Mouse (Mus musculus): ENCODE measurements around the gene Uevld. TPM values are rescaled to one million over a fixed set of nuclear protein-coding genes. Genes with fewer than 3 reads are reported as not detected.
A peak's percentile ranks its signal among the peaks of the same experiment; 100 is the strongest.

Uevld gene
- polyA plus RNA-seq, 1 experiment from 2014 or later: 11.4 TPM

DNA sequence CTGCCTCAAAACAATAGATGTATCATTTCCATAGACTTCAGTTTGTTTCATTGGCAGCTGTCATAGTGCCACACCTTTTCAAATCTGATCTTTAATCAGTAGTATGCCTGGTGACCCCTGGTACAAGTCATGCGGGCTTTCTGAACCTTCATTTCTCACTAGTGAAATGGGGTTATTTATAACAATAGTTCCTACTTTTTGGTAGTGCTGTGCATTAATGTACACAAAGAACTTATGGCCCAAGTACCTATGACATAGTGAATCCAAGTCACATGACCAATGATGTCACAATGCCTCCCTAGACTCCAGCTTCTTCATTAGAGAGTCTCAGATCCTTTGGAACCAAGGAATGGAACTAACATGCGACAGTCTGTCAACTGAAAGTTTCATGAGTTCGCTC lies 25.0 kb upstream of the Uevld start, which contains the start of gene Gm9999:
Gene Gm9999 (plus strand): TSS at position 301 of the 400 bp plus-strand sequence.
- 93% methylated on average over 3 of the region's 3 CpGs for WGBS
- H3K4me3 ChIP-seq (ENCODE audit: low read depth, low read length): no peak within 1 kb of the TSS
- no peak for ATAC-seq (ENCODE audit: insufficient read depth, low FRiP score, low TSS enrichment)
- no peak within 1 kb of the TSS for H3K27ac ChIP-seq (ENCODE audit: low read depth, low read length)
- no peaks in the 10 kb centered on the region for H3K27me3 ChIP-seq (ENCODE audit: control insufficient read depth, insufficient read depth, low read length)
- H3K9me3 ChIP-seq (ENCODE audit: control insufficient read depth, low read length): no peaks in the 10 kb centered on the region
- no peak within 1 kb of the TSS for H3K4me2 ChIP-seq (ENCODE audit: low read depth)
- H3K4me1 ChIP-seq (ENCODE audit: control insufficient read depth, insufficient read depth, low read length): no peaks in the 10 kb centered on the region
- H3K9ac ChIP-seq (ENCODE audit: low read length): no peak within 1 kb of the TSS
- H3K36me3 ChIP-seq (ENCODE audit: control insufficient read depth, insufficient read depth, low read length): no peaks in the 10 kb centered on the region
- DNase-seq (ENCODE audit: low spot score): no peak

DNA sequence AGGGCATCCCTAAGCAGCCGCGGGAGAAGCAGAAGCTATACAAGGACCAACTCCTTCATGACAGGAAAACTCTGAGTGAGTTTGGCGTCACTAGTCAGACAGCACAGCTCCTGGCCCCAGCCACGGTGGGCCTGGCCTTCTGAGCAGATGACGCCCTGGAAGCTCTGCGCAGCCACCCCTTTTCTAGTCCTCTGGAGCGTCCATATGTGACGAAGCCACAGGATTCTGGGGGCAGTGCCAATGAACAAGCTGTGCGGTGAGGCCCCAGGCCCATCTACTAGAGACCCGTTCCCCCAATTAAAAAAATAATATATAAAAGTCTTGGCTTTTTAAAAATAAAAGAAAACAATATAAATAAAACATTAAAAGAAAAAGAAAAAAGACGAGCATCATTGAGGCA lies 17.1 kb upstream of the Uevld start:
- no peak for DNase-seq (ENCODE audit: low spot score)
- 90% methylated on average over 11 of the region's 11 CpGs for WGBS
- no peaks in the 10 kb centered on the region for H3K4me1 ChIP-seq (ENCODE audit: control insufficient read depth, insufficient read depth, low read length)

DNA sequence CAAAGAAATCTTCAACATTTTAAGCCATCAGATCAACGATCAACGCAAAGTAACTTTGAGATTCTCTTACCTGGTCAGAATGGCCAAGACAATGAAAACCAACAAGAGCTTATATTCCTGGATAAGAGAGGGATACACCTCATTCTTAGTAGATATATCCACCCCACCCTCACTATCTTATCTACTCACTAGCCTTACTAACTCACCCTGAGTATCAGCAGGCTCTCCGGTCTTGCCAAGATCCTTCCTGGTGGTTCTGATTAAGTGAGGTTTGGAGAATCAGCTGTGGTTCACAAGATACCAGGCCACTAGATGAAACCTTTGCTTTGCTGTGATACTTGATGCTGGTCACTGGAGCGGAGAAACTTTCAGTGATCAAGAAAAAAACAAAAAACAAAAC lies 16.3 kb upstream of the Uevld start:
- no peak for ATAC-seq (ENCODE audit: insufficient read depth, low FRiP score, low TSS enrichment)
- no peaks in the 10 kb centered on the region for H3K36me3 ChIP-seq (ENCODE audit: control insufficient read depth, insufficient read depth, low read length)
- WGBS: 97% methylated on average over 4 of the region's 4 CpGs

More for the DNA sequence above, 17.1 kb upstream of the Uevld start:
- H3K4me3 ChIP-seq (ENCODE audit: low read depth, low read length): no peak overlapping the region
- no peaks in the 10 kb centered on the region for H3K27me3 ChIP-seq (ENCODE audit: control insufficient read depth, insufficient read depth, low read length)
- no peaks in the 10 kb centered on the region for H3K9me3 ChIP-seq (ENCODE audit: control insufficient read depth, low read length)
- no peak overlapping the region for H3K4me2 ChIP-seq (ENCODE audit: low read depth)
- no peak overlapping the region for H3K9ac ChIP-seq (ENCODE audit: low read length)
- no peaks in the 10 kb centered on the region for H3K36me3 ChIP-seq (ENCODE audit: control insufficient read depth, insufficient read depth, low read length)
- ATAC-seq (ENCODE audit: insufficient read depth, low FRiP score, low TSS enrichment): no peak
- H3K27ac ChIP-seq (ENCODE audit: low read depth, low read length): no peak overlapping the region

DNA sequence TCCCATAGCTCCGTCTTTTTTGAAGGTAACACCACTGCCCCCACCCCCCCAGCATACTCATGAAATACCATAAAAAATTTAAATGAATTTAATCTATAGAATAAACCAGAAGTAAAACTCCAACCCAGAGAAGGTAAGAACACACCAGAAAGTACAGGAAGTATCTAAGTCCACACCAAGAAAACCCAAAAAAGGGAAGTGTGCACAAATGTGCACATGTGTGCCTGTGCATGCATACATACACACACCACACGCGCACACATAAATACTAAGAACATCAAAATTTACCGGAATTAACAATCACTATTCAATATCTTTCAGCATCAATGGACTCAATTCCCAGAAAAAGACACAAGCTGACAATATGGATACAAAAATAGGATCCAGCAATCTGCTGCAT lies 11.6 kb upstream of the Uevld start:
- H3K9me3 ChIP-seq (ENCODE audit: control insufficient read depth, low read length): no peaks in the 10 kb centered on the region
- 86% methylated on average over 4 of the region's 4 CpGs for WGBS
- no peak for DNase-seq (ENCODE audit: low spot score)
- no peak overlapping the region for H3K9ac ChIP-seq (ENCODE audit: low read length)
- no peak overlapping the region for H3K4me2 ChIP-seq (ENCODE audit: low read depth)
- no peaks in the 10 kb centered on the region for H3K4me1 ChIP-seq (ENCODE audit: control insufficient read depth, insufficient read depth, low read length)
- H3K4me3 ChIP-seq (ENCODE audit: low read depth, low read length): no peak overlapping the region
- no peak overlapping the region for H3K27ac ChIP-seq (ENCODE audit: low read depth, low read length)
- no peak for ATAC-seq (ENCODE audit: insufficient read depth, low FRiP score, low TSS enrichment)
- H3K36me3 ChIP-seq (ENCODE audit: control insufficient read depth, insufficient read depth, low read length): no peaks in the 10 kb centered on the region
- H3K27me3 ChIP-seq (ENCODE audit: control insufficient read depth, insufficient read depth, low read length): no peaks in the 10 kb centered on the region

More for the DNA sequence above, 16.3 kb upstream of the Uevld start:
- Histone ChIP-seq H3K4me2 (ENCODE audit: low read depth) (no peak overlapping the region), H3K4me3 (ENCODE audit: low read depth, low read length) (no peak overlapping the region), H3K9me3 (ENCODE audit: control insufficient read depth, low read length) (no peaks in the 10 kb centered on the region), H3K27ac (ENCODE audit: low read depth, low read length) (no peak overlapping the region), H3K4me1 (ENCODE audit: control insufficient read depth, insufficient read depth, low read length) (no peaks in the 10 kb centered on the region), H3K9ac (ENCODE audit: low read length) (no peak overlapping the region), H3K27me3 (ENCODE audit: control insufficient read depth, insufficient read depth, low read length) (no peaks in the 10 kb centered on the region)
- no peak for DNase-seq (ENCODE audit: low spot score)

DNA sequence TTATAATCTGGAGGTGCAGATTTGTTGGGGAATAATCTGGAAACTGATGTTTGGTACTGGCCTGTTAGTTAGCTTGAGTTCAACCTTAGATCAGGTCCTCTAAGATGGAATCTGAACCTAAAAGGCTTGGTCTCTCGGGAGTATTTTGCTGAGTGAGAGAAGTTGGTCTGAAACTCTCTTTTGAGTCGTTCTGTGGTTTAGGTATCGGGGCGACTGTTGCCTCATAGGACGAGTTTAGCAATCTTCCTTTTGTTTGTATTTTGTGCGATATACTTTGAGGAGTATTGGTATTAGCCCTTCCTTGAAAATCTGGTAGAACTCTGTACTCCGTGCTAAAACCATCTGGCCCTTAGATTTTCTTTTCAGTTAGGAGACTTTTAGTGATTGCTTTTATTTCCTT lies 5.7 kb upstream of the Uevld start:
- Histone ChIP-seq H3K4me1 (ENCODE audit: control insufficient read depth, insufficient read depth, low read length) (no peaks in the 10 kb centered on the region), H3K9me3 (ENCODE audit: control insufficient read depth, low read length) (no peaks in the 10 kb centered on the region), H3K9ac (ENCODE audit: low read length) (no peak overlapping the region), H3K36me3 (ENCODE audit: control insufficient read depth, insufficient read depth, low read length) (no peaks in the 10 kb centered on the region), H3K4me2 (ENCODE audit: low read depth) (no peak overlapping the region), H3K27me3 (ENCODE audit: control insufficient read depth, insufficient read depth, low read length) (no peaks in the 10 kb centered on the region), H3K4me3 (ENCODE audit: low read depth, low read length) (no peak overlapping the region), H3K27ac (ENCODE audit: low read depth, low read length) (no peak overlapping the region)
- WGBS: 92% methylated on average over 7 of the region's 7 CpGs
- ATAC-seq (ENCODE audit: insufficient read depth, low FRiP score, low TSS enrichment) (no peak), DNase-seq (ENCODE audit: low spot score) (no peak)

DNA sequence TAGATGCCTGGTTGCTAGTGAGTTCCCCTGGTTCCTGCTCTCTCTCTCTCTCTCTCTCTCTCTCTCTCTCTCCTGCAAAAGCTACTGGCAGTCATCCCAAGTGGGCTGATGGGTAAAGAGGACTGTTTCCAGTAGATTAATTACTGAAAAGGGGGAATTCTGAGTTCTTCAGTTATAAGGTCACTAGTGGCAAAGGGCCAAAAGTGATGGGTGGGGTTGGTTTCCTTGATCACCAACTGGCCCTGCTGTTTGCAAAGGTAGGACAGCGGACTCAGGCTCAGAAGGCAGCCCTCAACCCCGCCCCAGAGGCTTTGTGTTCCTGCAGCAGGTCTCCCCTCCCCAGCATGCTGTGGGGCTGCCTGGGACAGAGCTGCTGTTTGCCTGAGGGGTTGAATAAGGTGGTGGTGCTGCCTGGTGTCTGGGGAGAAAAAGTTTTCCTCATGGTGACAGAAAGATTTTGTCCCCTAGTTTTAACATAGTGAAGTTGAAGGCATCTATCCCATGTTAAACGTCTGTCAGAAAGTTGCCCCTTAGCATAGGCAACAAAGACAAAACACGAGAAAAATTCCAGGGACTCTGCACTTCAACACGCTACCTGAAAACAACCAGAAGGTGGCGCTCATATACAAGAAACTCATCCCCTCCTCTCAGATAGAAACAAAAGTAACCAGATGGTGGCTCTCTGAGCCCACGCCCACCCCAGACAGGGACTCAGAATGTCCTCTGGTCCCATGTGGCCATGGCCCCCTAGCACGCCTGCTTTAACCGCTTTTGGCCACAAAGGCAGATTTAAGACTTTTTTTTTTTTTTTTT lies 4.7 kb upstream of the Uevld start:
- Histone ChIP-seq H3K4me3 (ENCODE audit: low read depth, low read length) (no peak overlapping the region), H3K27me3 (ENCODE audit: control insufficient read depth, insufficient read depth, low read length) (no peaks in the 10 kb centered on the region), H3K4me2 (ENCODE audit: low read depth) (no peak overlapping the region), H3K36me3 (ENCODE audit: control insufficient read depth, insufficient read depth, low read length) (no peaks in the 10 kb centered on the region), H3K9me3 (ENCODE audit: control insufficient read depth, low read length) (no peaks in the 10 kb centered on the region), H3K27ac (ENCODE audit: low read depth, low read length) (no peak overlapping the region), H3K9ac (ENCODE audit: low read length) (no peak overlapping the region), H3K4me1 (ENCODE audit: control insufficient read depth, insufficient read depth, low read length) (no peaks in the 10 kb centered on the region)
- peak; percentile 84 for DNase-seq (ENCODE audit: low spot score)
- ATAC-seq (ENCODE audit: insufficient read depth, low FRiP score, low TSS enrichment): peak; percentile 78
- 2% methylated on average over 9 of the region's 9 CpGs for WGBS

DNA sequence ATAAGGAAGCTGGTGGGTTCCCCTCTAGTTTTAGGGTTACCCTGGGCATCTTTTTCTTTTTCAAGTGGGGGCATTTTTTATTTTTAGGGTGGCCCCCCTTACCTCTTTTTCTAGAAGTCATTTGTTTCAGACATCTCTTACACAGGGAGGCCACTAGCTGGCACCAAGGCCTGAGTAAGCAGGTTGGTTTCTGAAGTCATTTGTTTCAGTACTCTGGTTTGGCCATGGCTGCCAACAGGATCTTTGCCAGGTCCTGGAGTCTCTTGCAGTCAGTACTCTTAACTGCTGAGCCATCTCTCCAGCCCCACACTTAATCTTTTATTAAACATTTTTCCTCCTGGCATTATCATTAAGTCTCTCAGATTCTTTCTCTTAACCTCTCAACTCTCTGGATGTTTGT lies 3.8 kb upstream of the Uevld start:
- H3K4me2 ChIP-seq (ENCODE audit: low read depth): no peak overlapping the region
- no peak overlapping the region for H3K4me3 ChIP-seq (ENCODE audit: low read depth, low read length)
- no peak overlapping the region for H3K27ac ChIP-seq (ENCODE audit: low read depth, low read length)
- H3K9me3 ChIP-seq (ENCODE audit: control insufficient read depth, low read length): no peaks in the 10 kb centered on the region
- no peaks in the 10 kb centered on the region for H3K36me3 ChIP-seq (ENCODE audit: control insufficient read depth, insufficient read depth, low read length)
- no peak overlapping the region for H3K9ac ChIP-seq (ENCODE audit: low read length)
- ATAC-seq (ENCODE audit: insufficient read depth, low FRiP score, low TSS enrichment) (no peak), DNase-seq (ENCODE audit: low spot score) (no peak)
- no peaks in the 10 kb centered on the region for H3K27me3 ChIP-seq (ENCODE audit: control insufficient read depth, insufficient read depth, low read length)
- H3K4me1 ChIP-seq (ENCODE audit: control insufficient read depth, insufficient read depth, low read length): peaks cover 6% of the 10 kb centered on the region; the same call in 1 of the 2 replicates

DNA sequence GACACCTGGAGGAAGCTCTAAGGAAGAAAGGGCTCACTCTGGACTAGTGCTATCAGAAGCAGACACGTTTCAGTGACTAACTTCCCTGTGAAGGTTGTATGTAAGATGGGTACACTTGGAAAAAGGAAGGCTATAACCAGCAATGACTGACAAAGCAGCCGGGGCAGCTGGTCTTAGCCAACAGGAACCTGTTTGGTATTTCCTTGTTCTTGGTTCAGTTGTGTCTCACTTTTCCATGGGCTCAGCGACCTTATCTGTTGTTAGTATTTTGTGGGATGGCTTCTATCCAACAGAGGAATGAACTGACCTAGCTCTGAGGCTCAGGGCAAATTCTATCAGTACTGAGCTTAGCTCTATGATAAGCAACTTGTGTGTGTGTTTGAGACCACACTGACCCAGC lies 2.7 kb upstream of the Uevld start:
- H3K4me2 ChIP-seq (ENCODE audit: low read depth): no peak overlapping the region
- no peak overlapping the region for H3K27ac ChIP-seq (ENCODE audit: low read depth, low read length)
- no peak overlapping the region for H3K9ac ChIP-seq (ENCODE audit: low read length)
- no peak for DNase-seq (ENCODE audit: low spot score)
- H3K36me3 ChIP-seq (ENCODE audit: control insufficient read depth, insufficient read depth, low read length): no peaks in the 10 kb centered on the region
- H3K4me1 ChIP-seq (ENCODE audit: control insufficient read depth, insufficient read depth, low read length): peaks cover 6% of the 10 kb centered on the region; the same call in 1 of the 2 replicates
- no peaks in the 10 kb centered on the region for H3K9me3 ChIP-seq (ENCODE audit: control insufficient read depth, low read length)
- no peak for ATAC-seq (ENCODE audit: insufficient read depth, low FRiP score, low TSS enrichment)
- 73% methylated on average over 3 of the region's 3 CpGs for WGBS
- no peaks in the 10 kb centered on the region for H3K27me3 ChIP-seq (ENCODE audit: control insufficient read depth, insufficient read depth, low read length)
- H3K4me3 ChIP-seq (ENCODE audit: low read depth, low read length): no peak overlapping the region

DNA sequence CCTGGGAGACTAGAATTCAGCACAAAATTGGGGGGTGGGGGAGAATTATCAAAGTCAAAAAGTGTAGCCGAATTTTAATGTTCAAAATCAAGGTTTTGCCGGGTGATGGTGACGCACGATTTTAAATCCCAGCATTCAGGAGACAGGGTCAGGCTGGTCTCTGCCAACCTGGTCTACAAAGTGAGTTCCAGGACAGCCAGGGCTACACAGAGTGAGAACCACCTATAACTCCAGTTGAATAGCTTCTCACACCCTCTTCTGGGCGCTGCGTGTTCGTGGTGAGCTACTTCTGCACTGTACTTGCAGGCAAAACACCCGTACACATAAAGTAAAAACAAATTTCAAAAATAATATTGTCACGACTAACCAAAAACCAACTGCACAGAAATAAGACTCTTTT lies 526 bp upstream of the Uevld start:
- Histone ChIP-seq H3K9me3 (ENCODE audit: control insufficient read depth, low read length) (no peaks in the 10 kb centered on the region), H3K4me2 (ENCODE audit: low read depth) (peak overlapping the region; percentile 80), H3K4me3 (ENCODE audit: low read depth, low read length) (peak overlapping the region; percentile 74), H3K27ac (ENCODE audit: low read depth, low read length) (no peak overlapping the region), H3K27me3 (ENCODE audit: control insufficient read depth, insufficient read depth, low read length) (no peaks in the 10 kb centered on the region), H3K36me3 (ENCODE audit: control insufficient read depth, insufficient read depth, low read length) (no peaks in the 10 kb centered on the region; the same call in 1 of the 2 replicates), H3K4me1 (ENCODE audit: control insufficient read depth, insufficient read depth, low read length) (peaks cover 6% of the 10 kb centered on the region; the same call in 1 of the 2 replicates), H3K9ac (ENCODE audit: low read length) (peak overlapping the region; percentile 20)
- DNase-seq (ENCODE audit: low spot score): no peak
- 22% methylated on average over 9 of the region's 9 CpGs for WGBS
- no peak for ATAC-seq (ENCODE audit: insufficient read depth, low FRiP score, low TSS enrichment)

All from neural tube, embryonic 11.5 days (tissue).